Mouse (Mus musculus): ENCODE data around the gene Gli1. TPM values are rescaled to one million over a fixed set of nuclear protein-coding genes. Genes with fewer than 3 reads are reported as not detected.

Gli1 gene
- polyA plus RNA-seq, 1 experiment from 2014 or later = 1.4 TPM

GRCm38 (mm10) chr10:127288800-127289572 is 52.8 kb downstream of the Gli1 start, which contains the start of gene Mbd6:
Gene Mbd6 (minus strand): TSS chr10:127289018.
- Histone ChIP-seq H3K4me2 (peak within 1 kb of the TSS; percentile 76), H3K9ac (peak within 1 kb of the TSS; percentile 95), H3K27me3 (replicated peaks) (no peaks in the 10 kb centered on the region), H3K4me3 (peak within 1 kb of the TSS; percentile 86), H3K4me1 (peaks cover 71% of the 10 kb centered on the region), H3K27ac (replicated peaks) (peak within 1 kb of the TSS; percentile 99), H3K36me3 (peaks cover 46% of the 10 kb centered on the region), H3K9me3 (no peaks in the 10 kb centered on the region)
- under 1% methylated on average over 26 of the region's 65 CpGs for WGBS
- peak; percentile 43 for ATAC-seq (ENCODE audit: extremely low read depth, insufficient number of reproducible peaks, low FRiP score, low TSS enrichment)

DNA sequence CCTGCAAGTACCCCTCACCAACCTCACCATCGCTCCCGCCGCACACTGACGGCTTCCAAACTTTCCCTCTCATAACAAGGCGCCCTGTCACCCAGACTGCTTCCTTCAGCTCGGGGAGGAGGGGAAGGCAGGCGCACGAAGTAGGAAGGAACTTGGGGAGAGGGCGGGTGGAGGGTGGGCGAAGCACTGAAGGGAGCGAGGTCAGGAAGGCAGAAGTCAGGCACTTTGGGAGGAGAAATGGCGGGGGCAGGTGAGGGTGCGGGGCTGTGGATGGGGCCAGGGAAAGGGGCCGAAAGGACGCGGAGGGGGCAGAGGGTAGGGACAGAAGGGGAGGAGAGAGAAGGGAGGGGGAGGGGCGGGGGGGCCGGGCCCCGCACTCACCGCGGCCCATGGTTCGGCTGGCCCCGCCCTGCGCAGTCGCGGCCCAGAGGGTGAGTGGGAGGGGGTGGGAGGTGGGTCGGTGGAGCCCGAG is 53.4 kb downstream of the Gli1 start:
- Histone ChIP-seq H3K36me3 (peaks cover 46% of the 10 kb centered on the region), H3K4me2 (peak overlapping the region; percentile 76), H3K4me1 (peaks cover 66% of the 10 kb centered on the region), H3K4me3 (peak overlapping the region; percentile 86), H3K27ac (replicated peaks) (peak overlapping the region; percentile 99), H3K27me3 (replicated peaks) (no peaks in the 10 kb centered on the region), H3K9me3 (no peaks in the 10 kb centered on the region), H3K9ac (peak overlapping the region; percentile 95)
- peak; percentile 24; the same call in 1 of the 2 replicates for ATAC-seq (ENCODE audit: extremely low read depth, insufficient number of reproducible peaks, low FRiP score, low TSS enrichment)
- 0% methylated on average over 19 of the region's 28 CpGs for WGBS

DNA sequence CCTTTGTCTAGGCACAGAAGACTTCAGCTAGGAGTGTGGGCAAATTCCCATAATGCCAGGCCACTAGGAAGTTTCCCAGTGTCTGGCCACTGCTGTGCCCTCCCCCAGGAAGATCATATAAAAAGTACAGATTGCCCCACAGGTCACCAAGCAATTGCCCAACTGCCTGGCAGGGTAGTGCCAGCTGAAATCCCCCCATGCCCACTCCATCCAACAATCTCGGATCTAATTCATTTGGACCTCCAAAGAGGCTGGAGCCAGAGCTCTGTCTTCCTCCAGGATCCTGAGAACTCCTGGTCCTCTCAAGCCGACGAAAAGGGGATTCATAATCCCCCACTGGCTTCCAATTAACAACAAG is 53.9 kb downstream of the Gli1 start:
- Histone ChIP-seq H3K36me3 (peaks cover 46% of the 10 kb centered on the region), H3K27me3 (replicated peaks) (no peaks in the 10 kb centered on the region), H3K4me2 (peak overlapping the region; percentile 76), H3K4me3 (peak overlapping the region; percentile 86), H3K9me3 (no peaks in the 10 kb centered on the region), H3K4me1 (peaks cover 61% of the 10 kb centered on the region), H3K9ac (peak overlapping the region; percentile 95), H3K27ac (replicated peaks) (peak overlapping the region; percentile 99)
- no peak for ATAC-seq (ENCODE audit: extremely low read depth, insufficient number of reproducible peaks, low FRiP score, low TSS enrichment)
- WGBS = 2% methylated on average over 3 of the region's 3 CpGs

GRCm38 (mm10) chr10:127287271-127287935 is 54.4 kb downstream of the Gli1 start:
- H3K4me3 ChIP-seq = peak overlapping the region; percentile 86
- H3K4me1 ChIP-seq = peaks cover 56% of the 10 kb centered on the region
- WGBS = 73% methylated on average over 15 of the region's 15 CpGs
- peak overlapping the region; percentile 99 for H3K27ac ChIP-seq (replicated peaks)
- peak overlapping the region; percentile 95 for H3K9ac ChIP-seq
- no peaks in the 10 kb centered on the region for H3K9me3 ChIP-seq
- H3K27me3 ChIP-seq (replicated peaks) = no peaks in the 10 kb centered on the region
- peaks cover 50% of the 10 kb centered on the region for H3K36me3 ChIP-seq
- peak overlapping the region; percentile 76 for H3K4me2 ChIP-seq
- ATAC-seq (ENCODE audit: extremely low read depth, insufficient number of reproducible peaks, low FRiP score, low TSS enrichment) = no peak

DNA sequence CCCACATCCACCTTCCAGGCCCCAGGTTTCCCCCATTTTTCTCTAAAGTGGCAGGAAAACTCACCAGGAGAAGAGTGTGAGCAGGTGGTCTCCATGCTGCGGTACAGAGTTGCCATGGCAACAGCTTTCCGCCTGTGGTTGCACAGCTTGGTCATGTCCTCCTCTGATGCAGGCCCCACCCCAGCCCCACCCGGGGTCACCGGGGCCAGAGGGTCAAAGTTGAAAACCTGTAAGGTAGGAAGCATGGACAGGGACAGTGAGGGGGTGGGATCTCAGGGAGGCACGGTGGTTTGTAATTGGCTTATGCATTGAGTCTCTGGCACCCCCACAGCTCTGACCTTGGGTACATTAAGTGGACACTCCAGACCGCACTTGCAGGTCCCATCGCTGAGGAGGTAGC is 55.0 kb downstream of the Gli1 start:
- Histone ChIP-seq H3K9ac (peak overlapping the region; percentile 95), H3K27ac (replicated peaks) (0 out of 2 replicates have a peak overlapping the region, but pooled peaks have one; percentile 99), H3K4me2 (peak overlapping the region; percentile 76), H3K4me3 (peak overlapping the region; percentile 86), H3K27me3 (replicated peaks) (no peaks in the 10 kb centered on the region), H3K4me1 (peaks cover 50% of the 10 kb centered on the region), H3K9me3 (no peaks in the 10 kb centered on the region), H3K36me3 (peaks cover 57% of the 10 kb centered on the region)
- ATAC-seq (ENCODE audit: extremely low read depth, insufficient number of reproducible peaks, low FRiP score, low TSS enrichment) = no peak
- 60% methylated on average over 7 of the region's 7 CpGs for WGBS

DNA sequence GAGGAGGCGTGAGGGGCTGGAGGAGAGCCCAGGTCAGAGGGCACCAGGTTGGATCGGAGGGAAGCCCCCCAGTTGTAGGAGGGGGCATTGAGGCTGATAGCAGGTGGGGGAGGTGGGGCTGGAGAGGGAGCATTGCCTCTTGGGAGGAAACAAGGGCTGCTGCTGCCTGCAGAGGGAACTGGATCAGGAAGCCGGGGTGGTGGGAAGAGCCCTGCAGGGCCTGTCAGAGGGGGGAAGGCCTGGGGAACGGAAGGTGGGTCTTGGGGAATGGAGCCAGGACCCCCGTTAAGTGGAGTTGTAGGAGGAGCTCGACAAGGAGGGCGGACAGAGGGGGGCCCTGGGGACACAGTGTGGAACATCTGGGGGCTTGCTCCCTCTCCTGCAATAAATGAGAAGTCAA is 55.6 kb downstream of the Gli1 start:
- Histone ChIP-seq H3K9me3 (no peaks in the 10 kb centered on the region), H3K27ac (replicated peaks) (no peak overlapping the region), H3K4me2 (peak overlapping the region; percentile 76), H3K27me3 (replicated peaks) (no peaks in the 10 kb centered on the region), H3K4me3 (peak overlapping the region; percentile 2; the same call in 1 of the 2 replicates), H3K36me3 (peaks cover 63% of the 10 kb centered on the region), H3K4me1 (peaks cover 46% of the 10 kb centered on the region), H3K9ac (peak overlapping the region; percentile 95; the same call in 1 of the 2 replicates)
- WGBS = 75% methylated on average over 7 of the region's 7 CpGs
- ATAC-seq (ENCODE audit: extremely low read depth, insufficient number of reproducible peaks, low FRiP score, low TSS enrichment) = no peak

GRCm38 (mm10) chr10:127285644-127286043 is 56.1 kb downstream of the Gli1 start:
- ATAC-seq (ENCODE audit: extremely low read depth, insufficient number of reproducible peaks, low FRiP score, low TSS enrichment) = no peak
- Histone ChIP-seq H3K4me1 (peaks cover 46% of the 10 kb centered on the region), H3K27ac (replicated peaks) (no peak overlapping the region), H3K4me2 (peak overlapping the region; percentile 76; the same call in 1 of the 2 replicates), H3K4me3 (peak overlapping the region; percentile 2; the same call in 1 of the 2 replicates), H3K36me3 (peaks cover 68% of the 10 kb centered on the region), H3K9me3 (no peaks in the 10 kb centered on the region), H3K9ac (peak overlapping the region; percentile 95), H3K27me3 (replicated peaks) (no peaks in the 10 kb centered on the region)
- 86% methylated on average over 13 of the region's 13 CpGs for WGBS

DNA sequence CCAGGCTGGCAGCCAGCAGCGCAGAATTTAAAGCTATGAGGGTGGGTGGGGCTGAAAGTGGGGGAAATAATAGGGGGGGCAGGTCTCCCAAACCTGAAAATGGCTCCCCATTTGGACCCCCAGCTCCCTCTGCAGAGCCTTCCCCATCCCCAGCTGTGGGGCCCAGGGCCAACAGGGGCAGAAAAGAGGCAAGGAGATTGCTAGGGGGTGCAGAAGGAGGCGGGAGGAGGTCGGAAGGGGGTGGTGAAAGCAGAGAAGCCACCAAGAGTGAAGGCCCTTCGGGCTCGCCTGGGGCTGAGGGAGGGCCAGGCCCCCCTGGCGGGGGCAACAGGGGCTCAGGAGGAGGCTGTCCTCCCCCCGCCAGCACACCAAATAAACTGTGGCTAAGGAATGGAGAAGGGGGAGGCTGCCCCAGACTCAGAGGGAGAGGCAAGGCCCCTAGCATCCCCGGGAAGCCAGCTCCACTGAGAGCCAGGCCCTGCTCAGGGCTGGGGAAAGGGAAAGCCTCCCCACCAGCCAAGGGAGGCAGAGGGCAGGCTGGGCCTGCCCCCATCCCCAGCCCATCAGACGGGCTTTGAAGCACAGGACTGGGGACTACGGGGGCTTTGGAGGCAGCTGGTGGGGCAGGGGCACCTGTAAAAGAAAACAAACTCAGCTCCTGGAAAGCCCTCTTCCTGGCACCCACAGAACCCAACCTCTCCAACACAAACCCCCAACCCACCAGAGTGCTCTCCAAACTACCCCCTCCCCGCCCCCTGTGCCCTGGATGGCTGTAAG is 56.9 kb downstream of the Gli1 start:
- H3K4me1 ChIP-seq = peaks cover 45% of the 10 kb centered on the region
- WGBS = 75% methylated on average over 11 of the region's 11 CpGs
- H3K9ac ChIP-seq = peak overlapping the region; percentile 28; the same call in 1 of the 2 replicates
- peaks cover 75% of the 10 kb centered on the region for H3K36me3 ChIP-seq
- no peak overlapping the region for H3K4me3 ChIP-seq
- no peaks in the 10 kb centered on the region for H3K27me3 ChIP-seq (replicated peaks)
- no peak for ATAC-seq (ENCODE audit: extremely low read depth, insufficient number of reproducible peaks, low FRiP score, low TSS enrichment)
- H3K27ac ChIP-seq (replicated peaks) = no peak overlapping the region
- H3K4me2 ChIP-seq = no peak overlapping the region
- no peaks in the 10 kb centered on the region for H3K9me3 ChIP-seq

DNA sequence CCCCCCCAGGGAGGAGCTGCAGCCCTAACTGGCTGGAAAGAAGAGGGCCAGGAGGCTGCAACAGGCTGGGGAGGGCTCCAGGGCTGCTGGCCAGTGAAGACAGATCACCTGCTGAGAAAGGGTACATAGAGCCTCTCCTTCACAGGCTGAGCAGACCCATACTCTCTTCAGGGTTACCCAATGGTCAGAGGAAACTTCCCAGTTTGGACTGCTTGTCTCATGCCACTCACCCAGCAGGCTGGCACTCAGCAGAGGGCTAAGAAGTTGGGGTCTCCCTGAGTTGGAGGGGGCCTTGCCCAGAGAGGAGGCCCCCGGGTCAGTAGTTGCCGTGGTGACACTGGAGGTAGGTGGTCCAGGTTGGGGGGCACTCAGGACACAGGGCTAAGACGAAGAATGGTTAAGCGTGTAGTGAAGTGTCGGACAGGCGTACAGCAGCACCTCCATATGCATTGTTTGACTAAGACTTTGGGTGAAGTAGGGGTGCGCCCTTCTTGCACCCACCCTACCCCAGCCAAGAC is 57.6 kb downstream of the Gli1 start:
- Histone ChIP-seq H3K4me3 (no peak overlapping the region), H3K9ac (no peak overlapping the region), H3K36me3 (peaks cover 83% of the 10 kb centered on the region), H3K9me3 (no peaks in the 10 kb centered on the region), H3K4me1 (peaks cover 37% of the 10 kb centered on the region), H3K4me2 (no peak overlapping the region), H3K27ac (replicated peaks) (no peak overlapping the region; the same call in 1 of the 2 replicates), H3K27me3 (replicated peaks) (no peaks in the 10 kb centered on the region)
- no peak for ATAC-seq (ENCODE audit: extremely low read depth, insufficient number of reproducible peaks, low FRiP score, low TSS enrichment)
- 92% methylated on average over 7 of the region's 7 CpGs for WGBS

GRCm38 (mm10) chr10:127282620-127283215 is 59.1 kb downstream of the Gli1 start:
- H3K9me3 ChIP-seq = no peaks in the 10 kb centered on the region
- peaks cover 33% of the 10 kb centered on the region for H3K4me1 ChIP-seq
- H3K27ac ChIP-seq (replicated peaks) = no peak overlapping the region
- H3K36me3 ChIP-seq = peaks cover 97% of the 10 kb centered on the region
- no peak overlapping the region for H3K4me3 ChIP-seq
- no peak overlapping the region for H3K4me2 ChIP-seq
- 78% methylated on average over 13 of the region's 13 CpGs for WGBS
- no peaks in the 10 kb centered on the region for H3K27me3 ChIP-seq (replicated peaks)
- no peak overlapping the region for H3K9ac ChIP-seq
- no peak for ATAC-seq (ENCODE audit: extremely low read depth, insufficient number of reproducible peaks, low FRiP score, low TSS enrichment)

Data from heart, embryonic 13.5 days (tissue).